Mouse (Mus musculus) heart, embryonic 13.5 days (tissue): ENCODE data around the gene Chst11. TPM values are rescaled to one million over a fixed set of nuclear protein-coding genes. Genes with fewer than 3 reads are reported as not detected.
A peak's percentile ranks its signal among the peaks of the same experiment; 100 is the strongest.

ENCODE experiments used
- ATAC-seq: fragments of 200-750 bp; cut with Nextera tagmentation; 2 replicates; pipeline ENCODE4 v1.8.0; 2017; ENCODE audit warnings: moderate TSS enrichment; ENCODE audit not compliant: insufficient number of reproducible peaks, low FRiP score, low TSS enrichment; ENCODE audit errors: extremely low read depth
- H3K27ac ChIP-seq: fragments of 300-500 bp; sonication (generic); replicated peaks from 2 replicates; pipeline ENCODE4 v1.5.1; 2015; ENCODE audit warnings: moderate library complexity, mild to moderate bottlenecking, inconsistent platforms
- H3K27me3 ChIP-seq: fragments of 300-500 bp; sonication (generic); replicated peaks from 2 replicates; pipeline ENCODE4 v1.6.1; 2015; ENCODE audit warnings: mild to moderate bottlenecking, inconsistent platforms
- H3K36me3 ChIP-seq: fragments of 300-500 bp; sonication (generic); 2 replicates; pipeline ENCODE4 v1.6.1; 2015; ENCODE audit warnings: mild to moderate bottlenecking, inconsistent platforms
- H3K4me1 ChIP-seq: fragments of 300-500 bp; sonication (generic); 2 replicates; pipeline ENCODE4 v1.6.1; 2015; ENCODE audit warnings: inconsistent platforms
- H3K4me2 ChIP-seq: fragments of 300-500 bp; sonication (generic); 2 replicates; pipeline ENCODE4 v1.6.1; 2015; ENCODE audit warnings: inconsistent platforms, mild to moderate bottlenecking, moderate library complexity
- H3K4me3 ChIP-seq: fragments of 300-500 bp; sonication (generic); 2 replicates; pipeline ENCODE4 v1.5.1; 2015; ENCODE audit warnings: moderate library complexity, mild to moderate bottlenecking, inconsistent platforms
- H3K9ac ChIP-seq: fragments of 300-500 bp; sonication (generic); 2 replicates; pipeline ENCODE4 v1.6.1; 2015; ENCODE audit warnings: inconsistent platforms, mild to moderate bottlenecking, moderate library complexity
- H3K9me3 ChIP-seq: fragments of 300-500 bp; sonication (generic); 2 replicates; pipeline ENCODE4 v1.6.1; 2016; ENCODE audit warnings: inconsistent platforms
- WGBS: fragments of 180-500 bp; shearing (Covaris S2); methylation state at CpG from one replicate; pipeline ENCODE4 v1.1.7; 2015; ENCODE audit warnings: mixed read lengths; 5-methylcytosine and 5-hydroxymethylcytosine counted together
- polyA plus RNA-seq: library from polyadenylated mRNA; unstranded; fragments of >200 nt; fragmentation: Nextera tagmentation; extraction: Ambion mirVana; gene quantifications from 2 replicates; pipeline ENCODE4 v1.2.1, GENCODE M21; 2015

Gene Chst11
- polyA plus RNA-seq, 1 experiment from 2014 or later, result 2.4 TPM

- peaks cover 13% of the 10 kb centered on the region for H3K4me1 ChIP-seq
- H3K4me2 ChIP-seq, result no peak overlapping the region
- no peak for ATAC-seq
- no peaks in the 10 kb centered on the region for H3K36me3 ChIP-seq
- no peaks in the 10 kb centered on the region for H3K27me3 ChIP-seq
- H3K4me3 ChIP-seq, result no peak overlapping the region
- 72% methylated on average over 7 of the region's 7 CpGs for WGBS
- H3K9ac ChIP-seq, result no peak overlapping the region
- no peak overlapping the region for H3K27ac ChIP-seq
- H3K9me3 ChIP-seq, result no peaks in the 10 kb centered on the region
Observed at GRCm38 (mm10) chr10:83201525-83201924, 216.2 kb downstream of the Chst11 start.

- Histone ChIP-seq H3K4me1 (peaks cover 9% of the 10 kb centered on the region), H3K27ac (no peak overlapping the region), H3K4me3 (no peak overlapping the region), H3K9ac (no peak overlapping the region), H3K36me3 (no peaks in the 10 kb centered on the region), H3K4me2 (no peak overlapping the region), H3K27me3 (no peaks in the 10 kb centered on the region), H3K9me3 (no peaks in the 10 kb centered on the region)
- no peak for ATAC-seq
- WGBS, result 82% methylated on average over 14 of the region's 14 CpGs
Observed at GRCm38 (mm10) chr10:83202906-83203702, 217.8 kb downstream of the Chst11 start.

GRCm38 (mm10) chr10:83208436-83208835 lies 223.1 kb downstream of the Chst11 start:
- no peak for ATAC-seq
- Histone ChIP-seq H3K27ac (no peak overlapping the region), H3K4me2 (no peak overlapping the region), H3K9ac (no peak overlapping the region), H3K4me3 (no peak overlapping the region), H3K27me3 (no peaks in the 10 kb centered on the region), H3K4me1 (no peaks in the 10 kb centered on the region), H3K36me3 (no peaks in the 10 kb centered on the region), H3K9me3 (no peaks in the 10 kb centered on the region)
- 70% methylated on average over 7 of the region's 7 CpGs for WGBS

- Histone ChIP-seq H3K27ac (no peak overlapping the region), H3K4me2 (no peak overlapping the region), H3K4me1 (no peaks in the 10 kb centered on the region), H3K9ac (no peak overlapping the region), H3K9me3 (no peaks in the 10 kb centered on the region), H3K36me3 (no peaks in the 10 kb centered on the region), H3K4me3 (no peak overlapping the region), H3K27me3 (no peaks in the 10 kb centered on the region)
- 80% methylated on average over 12 of the region's 12 CpGs for WGBS
- no peak for ATAC-seq
Observed at GRCm38 (mm10) chr10:83209388-83209787, 224.1 kb downstream of the Chst11 start.

- H3K4me2 ChIP-seq, result no peak overlapping the region
Observed at GRCm38 (mm10) chr10:83210122-83210521, 224.8 kb downstream of the Chst11 start.

GRCm38 (mm10) chr10:83210968-83211583 lies 225.8 kb downstream of the Chst11 start:
- WGBS, result 55% methylated on average over 6 of the region's 6 CpGs
- ATAC-seq, result no peak
- Histone ChIP-seq H3K4me2 (no peak overlapping the region), H3K4me3 (no peak overlapping the region), H3K9me3 (no peaks in the 10 kb centered on the region), H3K4me1 (no peaks in the 10 kb centered on the region), H3K27me3 (no peaks in the 10 kb centered on the region), H3K36me3 (no peaks in the 10 kb centered on the region), H3K27ac (no peak overlapping the region), H3K9ac (no peak overlapping the region)

More at GRCm38 (mm10) chr10:83210122-83210521, 224.8 kb downstream of the Chst11 start:
- 75% methylated on average over 16 of the region's 16 CpGs for WGBS
- no peaks in the 10 kb centered on the region for H3K36me3 ChIP-seq
- no peaks in the 10 kb centered on the region for H3K9me3 ChIP-seq
- no peak overlapping the region for H3K4me3 ChIP-seq
- H3K4me1 ChIP-seq, result no peaks in the 10 kb centered on the region
- no peak overlapping the region for H3K27ac ChIP-seq
- no peaks in the 10 kb centered on the region for H3K27me3 ChIP-seq
- ATAC-seq, result no peak
- H3K9ac ChIP-seq, result no peak overlapping the region

GRCm38 (mm10) chr10:83212618-83213017 lies 227.3 kb downstream of the Chst11 start:
- no peaks in the 10 kb centered on the region for H3K27me3 ChIP-seq

GRCm38 (mm10) chr10:83215559-83215958 lies 230.3 kb downstream of the Chst11 start:
- H3K9ac ChIP-seq, result no peak overlapping the region
- no peak for ATAC-seq
- no peak overlapping the region for H3K4me3 ChIP-seq
- H3K4me2 ChIP-seq, result no peak overlapping the region
- H3K4me1 ChIP-seq, result 0 out of 2 replicates have a peak, but pooled peaks cover 3% of the 10 kb centered on the region
- H3K27ac ChIP-seq, result 0 out of 2 replicates have a peak overlapping the region, but pooled peaks have one; percentile 12
- H3K27me3 ChIP-seq, result no peaks in the 10 kb centered on the region
- no peaks in the 10 kb centered on the region for H3K36me3 ChIP-seq
- no peaks in the 10 kb centered on the region for H3K9me3 ChIP-seq
- 68% methylated on average over 5 of the region's 5 CpGs for WGBS

More at GRCm38 (mm10) chr10:83212618-83213017, 227.3 kb downstream of the Chst11 start:
- no peak overlapping the region for H3K9ac ChIP-seq
- WGBS, result 83% methylated on average over 4 of the region's 4 CpGs
- H3K36me3 ChIP-seq, result no peaks in the 10 kb centered on the region
- ATAC-seq, result no peak
- H3K4me1 ChIP-seq, result 0 out of 2 replicates have a peak, but pooled peaks cover 3% of the 10 kb centered on the region
- H3K9me3 ChIP-seq, result no peaks in the 10 kb centered on the region
- H3K27ac ChIP-seq, result no peak overlapping the region
- no peak overlapping the region for H3K4me3 ChIP-seq
- no peak overlapping the region for H3K4me2 ChIP-seq

- H3K36me3 ChIP-seq, result no peaks in the 10 kb centered on the region
- H3K27ac ChIP-seq, result peak overlapping the region; percentile 55; the same call in 1 of the 2 replicates
- no peak overlapping the region for H3K4me2 ChIP-seq
- H3K4me3 ChIP-seq, result no peak overlapping the region
- 32% methylated on average over 5 of the region's 5 CpGs for WGBS
- no peak overlapping the region for H3K9ac ChIP-seq
- no peak for ATAC-seq
- 0 out of 2 replicates have a peak, but pooled peaks cover 3% of the 10 kb centered on the region for H3K4me1 ChIP-seq
- H3K9me3 ChIP-seq, result no peaks in the 10 kb centered on the region
- H3K27me3 ChIP-seq, result no peaks in the 10 kb centered on the region
Observed at GRCm38 (mm10) chr10:83217256-83217655, 232.0 kb downstream of the Chst11 start.

GRCm38 (mm10) chr10:83218778-83219177 lies 233.5 kb downstream of the Chst11 start:
- no peak overlapping the region for H3K4me3 ChIP-seq
- ATAC-seq, result no peak
- H3K27ac ChIP-seq, result no peak overlapping the region
- 71% methylated on average over 2 of the region's 2 CpGs for WGBS
- 0 out of 2 replicates have a peak, but pooled peaks cover 3% of the 10 kb centered on the region for H3K4me1 ChIP-seq
- H3K4me2 ChIP-seq, result no peak overlapping the region
- no peaks in the 10 kb centered on the region for H3K9me3 ChIP-seq
- no peak overlapping the region for H3K9ac ChIP-seq
- H3K27me3 ChIP-seq, result no peaks in the 10 kb centered on the region
- H3K36me3 ChIP-seq, result no peaks in the 10 kb centered on the region

GRCm38 (mm10) chr10:83219729-83220128 lies 234.4 kb downstream of the Chst11 start:
- Histone ChIP-seq H3K27me3 (no peaks in the 10 kb centered on the region), H3K9me3 (no peaks in the 10 kb centered on the region), H3K4me2 (no peak overlapping the region), H3K36me3 (no peaks in the 10 kb centered on the region), H3K4me1 (0 out of 2 replicates have a peak, but pooled peaks cover 3% of the 10 kb centered on the region), H3K27ac (no peak overlapping the region), H3K4me3 (no peak overlapping the region), H3K9ac (no peak overlapping the region)
- 29% methylated on average over 12 of the region's 12 CpGs for WGBS
- ATAC-seq, result no peak
